Mouse (Mus musculus) heart, adult 18-20 months (tissue): ENCODE measurements around the gene Slc25a19. TPM values are rescaled to one million over a fixed set of nuclear protein-coding genes. Genes with fewer than 3 reads are reported as not detected.
"Not testable (repeated sequence)": the region's sequence is repeated elsewhere in the genome, so short reads cannot be mapped to it uniquely, and the experiment has no call there.

Experiments used
- DNase-seq, 2 experiments: peaks; one replicate each; pipeline ENCODE4 v3.0.0; 2021 to 2022; ENCODE audit warnings: mixed read lengths in 1 of 2
- long read RNA-seq, 2 experiments: library from polyadenylated mRNA; stranded (forward); transcript quantifications; one replicate each; pipeline ENCODE4 v2.0.0; 2021
- total RNA-seq, 2 experiments: library from RNA; stranded (reverse); gene quantifications; 2 replicates each; pipeline ENCODE4 v1.2.3; 2021

Slc25a19 gene
- total RNA-seq, result 10 to 100 TPM; 35.3 to 38.3 TPM
- long read RNA-seq, experiment 1, transcript Slc25a19-201 (7 exons, 2,307 nt), result major isoform, 26 of 37 reads
- long read RNA-seq, experiment 1, partial matches to known transcripts, result 2 of 37 reads
- long read RNA-seq, experiment 1, other reads (novel, unspliced or antisense), result 9 of 37 reads
- long read RNA-seq, experiment 2, transcript Slc25a19-201 (7 exons, 2,307 nt), result major isoform, 28 of 39 reads
- long read RNA-seq, experiment 2, partial matches to known transcripts, result 2 of 39 reads
- long read RNA-seq, experiment 2, other reads (novel, unspliced or antisense), result 9 of 39 reads

DNA sequence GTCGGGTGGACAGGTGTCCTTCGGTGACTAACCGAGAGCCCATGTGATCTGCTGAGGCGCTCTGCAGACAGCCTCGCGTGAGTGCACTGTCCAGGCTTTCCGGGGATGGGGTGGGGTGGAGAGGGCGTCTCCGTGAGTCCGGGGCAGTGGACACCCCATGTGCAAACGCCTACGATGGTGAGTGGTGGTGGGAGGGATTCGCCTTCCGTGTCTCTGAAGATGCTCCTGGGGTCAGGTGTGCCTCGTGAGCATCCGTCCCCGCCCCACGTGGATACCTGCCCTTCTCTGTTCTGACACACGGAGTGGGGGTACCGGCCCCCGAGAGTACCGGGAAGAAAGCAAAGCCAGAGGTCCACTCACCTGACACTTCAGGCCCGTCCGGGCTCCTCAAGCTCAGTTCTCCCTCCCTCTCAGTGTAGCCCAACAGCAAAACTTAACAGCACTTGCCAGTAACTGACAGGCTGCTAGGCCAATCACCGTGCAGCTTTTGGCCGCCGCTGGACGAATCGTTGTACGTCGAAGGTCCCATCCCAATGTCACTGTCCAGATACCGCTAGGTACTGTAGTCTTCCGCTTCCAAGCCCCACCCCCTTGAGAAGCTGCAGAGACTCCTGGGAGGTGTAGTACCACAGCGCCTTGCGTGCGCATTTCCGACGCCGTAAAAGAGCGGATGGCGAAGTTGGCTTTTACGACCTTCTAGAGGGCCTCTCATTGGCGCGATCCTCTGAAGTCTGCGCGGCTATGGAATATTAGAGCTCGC, at the start of gene Slc25a19:
Gene Slc25a19, minus strand, starts transcription at position 591 of the 760 bp plus-strand sequence.
- DNase-seq, result peak; percentile 100

DNA sequence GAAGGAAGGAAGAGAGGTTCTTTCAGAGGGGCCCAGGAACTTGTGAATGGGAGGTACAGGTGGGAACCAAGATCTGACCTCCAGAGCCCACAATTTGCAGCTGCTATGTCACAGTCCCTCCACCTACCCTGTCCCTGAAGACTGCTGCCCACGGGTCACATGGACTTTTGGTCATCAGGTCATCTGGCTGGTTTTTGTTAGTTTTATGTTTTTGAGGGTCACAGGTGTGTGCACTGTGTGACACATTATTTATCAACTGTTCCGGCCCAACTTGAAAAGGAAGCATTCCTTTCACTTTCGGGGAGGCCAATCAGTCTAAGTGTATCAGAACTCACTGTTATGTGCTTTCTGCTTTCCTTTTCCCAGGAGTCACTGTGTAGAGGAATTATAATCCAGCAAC, 49.4 kb upstream of the Slc25a19 start:
- no peak for DNase-seq

DNA sequence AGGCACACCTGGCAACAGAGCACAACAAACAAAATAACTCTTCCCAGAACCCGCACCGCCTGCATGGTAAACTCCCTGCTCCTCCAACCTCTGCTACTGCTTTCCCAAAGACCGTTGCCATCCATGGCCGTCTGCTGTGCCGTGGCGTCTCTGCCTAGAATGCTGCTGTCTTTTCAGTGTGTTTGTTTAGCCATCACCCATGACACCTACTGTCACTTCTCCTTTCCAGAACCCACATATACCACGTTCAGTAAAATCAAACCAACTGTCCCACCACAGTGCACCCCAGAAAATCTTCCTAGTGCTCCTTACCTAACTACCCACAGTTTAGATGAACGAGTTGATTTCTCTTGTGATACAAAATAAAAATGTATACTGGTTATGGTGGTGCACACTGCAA, 48.6 kb upstream of the Slc25a19 start:
- DNase-seq, result no peak

DNA sequence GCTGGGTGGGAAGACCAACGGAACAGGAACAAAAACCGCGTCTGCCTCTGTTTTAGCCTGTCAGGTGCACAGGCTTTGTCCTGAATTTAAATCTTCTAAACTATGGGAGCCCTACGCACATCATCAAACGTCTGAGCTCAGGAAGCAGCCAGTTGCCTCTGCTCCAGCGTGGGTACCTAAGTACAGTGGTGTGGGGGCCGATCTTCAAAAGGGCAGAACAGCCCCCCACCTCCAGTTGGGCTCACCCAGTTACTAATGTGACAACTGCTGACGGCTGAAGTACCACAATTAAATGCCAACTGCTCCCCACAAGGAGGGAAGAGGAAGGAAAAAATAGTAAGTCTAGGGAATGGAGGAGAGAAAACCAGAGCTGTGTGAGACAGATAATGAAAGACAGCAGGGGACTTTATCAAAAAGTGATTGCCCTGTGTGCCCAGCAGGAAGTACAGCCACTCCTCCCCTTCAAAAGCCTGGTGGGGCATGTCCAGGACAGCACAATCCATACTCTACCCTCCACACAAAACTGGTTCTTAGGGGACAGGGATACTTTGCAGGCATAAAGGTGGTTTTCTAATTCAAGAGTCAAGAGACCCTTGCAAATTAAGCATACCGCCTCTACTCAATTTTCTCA, 46.3 kb upstream of the Slc25a19 start:
- no peak for DNase-seq

DNA sequence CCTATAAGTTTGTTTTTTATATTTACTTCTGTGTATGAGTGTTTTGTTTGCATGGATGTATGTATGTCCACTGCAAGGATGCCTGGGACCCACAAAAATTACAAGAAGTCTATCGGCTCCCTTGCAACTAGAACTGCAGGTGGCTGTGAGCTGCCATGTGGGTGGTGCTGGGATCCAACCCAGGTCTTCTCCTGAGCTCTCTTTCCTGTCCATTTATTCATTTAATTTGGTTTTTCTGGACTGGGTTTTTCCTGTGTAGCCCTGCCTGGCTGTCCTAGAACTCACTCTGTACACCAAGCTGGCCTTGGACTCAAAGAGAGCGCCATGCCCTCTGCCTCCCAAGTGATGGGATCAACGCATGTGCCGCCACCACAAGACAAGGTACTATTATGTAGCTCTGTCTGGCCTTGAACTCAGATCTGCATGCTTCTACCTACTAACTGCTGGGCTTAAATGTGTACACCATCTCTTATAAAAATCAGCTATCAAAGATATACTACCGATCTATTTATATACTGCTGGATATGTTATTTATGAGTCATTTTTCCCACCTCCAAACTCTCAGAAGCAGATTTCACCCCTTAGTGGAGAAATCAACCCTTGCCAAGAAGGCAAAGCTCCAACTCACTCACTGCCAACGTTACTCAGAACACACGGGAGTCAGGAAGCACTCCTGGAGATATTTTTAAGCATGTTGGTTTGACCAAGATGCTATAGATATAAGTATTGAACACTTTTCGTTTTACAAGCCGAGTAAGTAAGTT, 45.6 kb upstream of the Slc25a19 start:
- peak in 1 of 2 experiments; percentile 46 for DNase-seq

DNA sequence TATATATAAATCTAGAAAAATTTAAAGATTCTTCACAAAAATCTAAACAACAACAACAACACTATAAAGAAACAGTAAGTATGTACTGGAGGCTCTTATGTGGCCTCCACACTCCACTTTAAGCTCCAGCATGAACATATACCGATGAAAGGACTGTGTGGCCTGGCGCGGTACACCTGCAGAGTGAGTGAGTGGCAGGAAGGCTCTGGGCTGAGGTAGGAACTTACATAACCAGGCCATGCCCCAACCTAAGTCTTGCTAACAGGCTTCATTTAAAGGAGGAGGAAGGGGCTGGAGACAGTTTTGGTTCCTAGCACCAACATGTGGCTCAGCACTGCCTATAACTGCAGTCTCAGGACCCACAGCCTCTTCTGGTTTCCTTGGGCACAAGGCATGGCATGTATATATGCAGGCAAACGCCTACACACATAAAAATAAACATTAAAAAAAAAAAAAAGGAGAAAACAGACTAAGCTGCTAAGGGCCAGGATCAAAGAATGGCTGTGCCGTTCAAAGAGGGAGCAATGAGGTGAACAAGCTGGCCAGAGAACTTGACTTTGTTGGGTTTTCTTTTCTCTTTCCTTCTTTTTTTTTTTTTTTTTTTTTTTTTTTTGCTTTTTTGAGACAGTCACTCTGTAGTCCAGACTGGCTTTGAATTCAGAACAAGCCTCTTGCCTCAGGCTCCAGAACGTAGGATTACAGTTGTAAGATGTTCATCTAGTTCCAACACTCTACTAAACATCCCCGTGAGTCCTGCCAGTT, 44.3 kb upstream of the Slc25a19 start:
- DNase-seq, result no peak

DNA sequence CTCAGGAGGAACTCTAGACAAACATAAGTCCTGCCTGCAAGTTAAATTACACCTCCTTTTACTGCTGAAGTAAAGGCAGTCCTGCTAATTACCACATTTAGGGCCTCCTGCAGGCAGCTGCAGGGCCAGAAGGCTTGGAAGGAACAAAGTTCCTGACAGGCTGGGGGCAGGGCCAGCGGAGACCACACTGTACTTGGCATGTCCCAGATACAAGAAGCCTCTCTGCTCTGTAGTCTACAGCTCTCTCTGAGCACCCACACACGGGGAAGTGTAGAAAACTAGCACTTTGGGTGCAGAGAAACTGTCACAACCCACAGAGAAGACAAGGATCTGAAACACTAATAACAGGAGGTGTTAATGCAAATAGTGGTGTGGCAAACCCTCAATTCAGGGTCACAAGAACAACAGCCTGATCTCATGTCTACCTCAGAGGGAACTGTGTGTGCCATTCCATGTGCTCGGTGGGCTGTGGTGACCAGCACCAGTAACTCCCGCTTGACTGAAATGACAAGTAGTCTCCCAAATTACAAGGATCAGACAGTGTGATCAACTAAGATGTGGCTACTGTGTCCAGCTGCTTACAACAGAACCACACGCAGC, 42.5 kb upstream of the Slc25a19 start:
- DNase-seq, result peak in 1 of 2 experiments; percentile 45

DNA sequence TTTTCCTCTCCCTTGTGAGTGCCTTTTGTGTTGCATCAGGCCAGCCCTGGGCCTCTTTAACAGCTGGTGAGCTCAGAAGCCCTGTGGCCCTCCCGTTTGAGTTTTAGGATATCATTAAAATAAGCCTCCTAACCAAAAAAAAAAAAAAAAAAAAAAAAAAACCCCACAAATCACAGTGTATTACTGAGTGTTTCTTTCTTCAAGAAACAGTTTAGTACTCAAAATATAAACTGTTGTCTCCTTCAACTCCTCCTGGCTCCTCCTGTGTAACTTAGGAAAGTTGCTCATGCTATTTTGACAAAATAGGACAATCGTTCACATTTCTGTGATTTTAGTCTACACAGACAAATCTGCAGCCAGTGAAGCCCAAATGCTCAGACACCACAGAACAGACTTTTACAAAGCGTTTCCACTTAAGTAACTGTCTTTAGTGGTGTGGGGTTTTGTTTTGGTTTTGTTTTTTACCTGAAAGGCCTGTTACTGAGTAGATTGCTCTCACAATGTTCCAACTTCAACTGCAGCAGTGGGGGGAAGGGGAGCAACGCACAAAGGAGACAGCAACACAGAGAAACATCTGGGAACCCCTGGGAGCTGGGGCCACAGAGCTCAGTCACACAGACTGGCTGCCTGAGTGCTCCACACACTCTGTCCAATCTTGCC, 35.7 kb upstream of the Slc25a19 start:
- no peak for DNase-seq

DNA sequence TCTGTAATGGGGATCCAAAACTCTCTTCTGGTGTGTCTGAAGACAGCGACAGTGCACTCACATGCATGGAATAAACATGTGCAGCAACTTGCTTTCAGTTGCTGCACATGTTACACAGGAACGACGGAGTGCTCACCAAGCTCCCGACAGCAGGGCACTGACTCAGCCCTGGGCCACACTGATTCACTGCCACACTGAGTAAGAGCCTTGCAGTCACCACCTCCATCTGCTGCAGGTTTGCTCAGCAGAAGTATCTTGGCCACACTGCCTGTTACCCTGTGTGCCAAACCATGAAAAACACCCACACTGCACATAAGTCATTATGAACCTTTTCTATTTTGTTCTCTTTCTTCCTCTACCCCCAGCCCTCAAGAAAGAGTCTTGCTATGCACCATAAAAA, 32.3 kb upstream of the Slc25a19 start:
- no peak for DNase-seq

DNA sequence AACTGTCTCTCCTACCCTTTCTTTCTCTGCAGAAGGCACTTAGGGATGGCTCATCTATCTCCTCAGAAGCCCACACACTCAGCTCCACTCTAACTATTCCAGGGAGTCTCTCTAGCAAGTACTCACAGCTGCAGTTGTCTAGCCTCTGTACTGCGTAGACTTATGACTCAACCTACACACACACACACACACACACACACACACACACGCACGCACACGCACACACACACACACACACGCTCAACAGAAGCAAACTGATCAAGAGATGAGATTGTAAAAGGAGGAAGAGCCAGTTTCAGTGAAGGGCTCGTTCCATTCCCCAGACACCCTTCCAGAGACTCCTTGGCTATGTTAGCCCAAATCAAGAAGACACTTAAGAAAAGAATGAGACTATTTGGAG, 30.4 kb upstream of the Slc25a19 start:
- DNase-seq, result no peak

DNA sequence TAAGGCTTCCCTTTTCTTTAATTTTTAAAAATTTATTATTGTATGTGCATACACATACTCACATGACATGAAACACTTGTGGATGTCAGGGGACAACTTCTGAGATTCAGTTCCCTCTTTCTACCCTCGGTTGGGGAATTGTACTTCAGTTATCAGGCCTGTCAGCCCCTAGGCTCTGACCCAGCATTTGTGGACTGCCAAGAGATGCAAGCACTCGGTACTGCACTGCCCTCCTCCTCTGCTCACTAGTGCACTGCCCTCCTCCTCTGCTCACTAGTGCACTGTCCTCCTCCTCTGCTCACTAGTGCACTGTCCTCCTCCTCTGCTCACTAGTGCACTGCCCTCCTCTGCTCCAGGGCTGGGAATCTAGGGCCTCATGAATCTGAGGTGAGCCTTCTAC, 26.0 kb upstream of the Slc25a19 start:
- DNase-seq, result no peak

DNA sequence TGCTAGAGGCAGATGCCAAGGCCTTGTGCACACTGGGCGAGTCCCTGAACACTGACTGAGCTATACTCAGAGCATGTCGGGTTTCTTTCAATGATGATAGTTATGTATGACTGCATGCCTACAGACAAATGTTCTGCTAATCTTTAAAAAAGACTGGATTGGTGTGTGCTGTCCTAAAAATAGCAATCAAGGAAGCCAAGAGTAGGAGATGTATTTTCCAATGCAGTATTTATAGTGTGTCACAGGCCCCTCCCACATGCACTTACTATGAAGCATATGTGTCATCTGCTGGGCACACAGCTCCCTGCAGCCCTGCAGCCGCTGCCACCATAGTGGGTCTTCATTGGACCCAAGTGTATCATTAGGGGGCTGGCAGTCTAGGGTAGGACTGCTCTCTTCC, 25.1 kb upstream of the Slc25a19 start:
- peak in 1 of 2 experiments; percentile 37 for DNase-seq

DNA sequence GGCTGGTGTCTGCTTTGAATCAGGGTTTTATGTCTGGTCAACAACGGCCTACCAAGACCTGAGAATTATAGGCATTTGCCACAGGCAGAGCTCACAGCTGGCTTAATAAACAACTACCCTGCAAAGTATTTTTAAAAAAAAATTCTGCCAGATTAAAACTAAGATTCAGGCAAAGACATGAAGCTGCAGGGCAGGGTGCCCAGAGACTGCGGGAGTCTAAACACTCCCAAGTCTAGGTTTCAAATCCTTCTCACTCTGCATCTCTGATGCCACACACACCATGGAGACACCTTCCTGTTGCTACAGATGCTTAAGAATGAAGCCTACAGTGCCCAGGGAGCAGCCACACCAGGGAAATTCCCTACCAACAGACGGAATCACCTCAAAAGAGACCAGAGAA, 23.6 kb upstream of the Slc25a19 start:
- DNase-seq, result no peak

DNA sequence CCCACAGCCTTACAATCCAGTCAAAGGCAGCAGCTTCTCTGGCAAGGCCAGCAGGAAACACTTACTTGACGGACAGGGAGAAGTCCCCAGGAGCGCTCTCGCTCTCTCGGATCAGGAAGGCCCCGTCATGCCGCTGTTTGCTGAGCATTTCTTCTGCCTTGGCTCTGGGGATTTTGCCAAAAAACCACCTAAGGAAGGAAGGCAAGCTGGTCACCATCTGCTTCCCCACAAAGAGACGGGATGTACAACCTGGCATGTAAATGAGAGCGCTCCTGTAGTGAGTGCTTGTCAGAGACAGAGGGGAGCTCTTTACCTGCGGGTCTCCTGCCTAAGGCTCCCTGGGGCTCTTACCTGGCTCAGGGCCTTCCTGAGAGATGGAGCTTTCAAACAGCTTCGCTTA, 21.6 kb upstream of the Slc25a19 start:
- DNase-seq, result no peak

DNA sequence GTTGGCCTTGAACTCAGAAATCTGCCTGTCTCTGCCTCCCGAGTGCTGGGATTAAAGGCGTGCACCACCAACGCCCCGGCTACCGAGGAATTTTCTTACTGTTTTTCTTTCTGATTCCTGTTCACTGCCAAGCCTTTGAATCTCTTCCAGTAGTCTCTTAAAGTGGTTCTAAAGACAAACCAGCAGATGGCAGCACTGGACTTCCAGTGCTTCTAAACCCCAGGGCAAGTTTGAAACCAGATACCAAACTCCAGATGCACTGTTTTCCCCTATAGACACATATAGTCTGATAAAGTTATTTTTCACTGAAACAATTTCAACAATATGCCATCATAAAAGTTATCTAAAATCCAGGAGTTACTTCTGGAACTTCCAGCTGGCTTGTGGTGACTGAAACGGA, 19.4 kb upstream of the Slc25a19 start:
- peak; percentile 69 to 82 for DNase-seq

DNA sequence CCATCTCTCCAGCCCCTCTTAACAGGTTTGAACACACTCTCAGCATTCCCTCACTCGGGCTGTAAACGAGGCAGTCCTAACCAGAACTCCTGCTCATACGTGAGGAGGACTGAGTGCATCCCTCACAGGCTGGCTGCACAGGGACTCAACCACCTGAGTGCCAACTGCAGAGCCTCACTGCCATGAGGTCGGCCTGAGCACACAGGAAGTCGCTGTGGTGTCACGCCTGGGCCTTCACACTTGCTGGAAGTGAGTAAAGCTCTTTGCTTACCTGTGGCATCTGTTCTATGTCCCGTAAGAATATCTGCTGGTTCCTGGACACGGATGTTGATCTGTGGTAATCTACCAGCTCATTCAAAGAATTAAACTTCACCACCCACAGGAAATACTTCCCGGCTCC, 18.3 kb upstream of the Slc25a19 start:
- no peak for DNase-seq

DNA sequence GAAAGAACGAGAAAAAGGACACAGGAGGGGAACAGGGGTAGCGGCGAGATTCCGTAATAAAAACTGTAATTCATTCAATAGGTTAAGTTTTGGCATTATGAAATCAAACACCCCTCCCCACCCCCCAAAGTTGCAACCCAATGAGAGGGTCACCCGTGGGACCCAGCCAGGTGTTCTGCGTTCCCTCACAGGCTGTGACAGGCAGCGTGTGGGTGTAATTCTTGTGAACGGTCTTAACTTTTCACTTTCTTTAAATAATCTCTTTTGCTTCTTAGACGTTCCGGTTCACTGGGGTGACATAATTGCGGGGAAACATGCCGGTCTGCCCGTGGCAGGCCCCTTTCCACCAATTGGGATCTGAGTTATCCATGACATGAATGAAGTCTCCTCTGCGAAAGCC, 17.4 kb upstream of the Slc25a19 start:
- DNase-seq, result not testable (repeated sequence)

DNA sequence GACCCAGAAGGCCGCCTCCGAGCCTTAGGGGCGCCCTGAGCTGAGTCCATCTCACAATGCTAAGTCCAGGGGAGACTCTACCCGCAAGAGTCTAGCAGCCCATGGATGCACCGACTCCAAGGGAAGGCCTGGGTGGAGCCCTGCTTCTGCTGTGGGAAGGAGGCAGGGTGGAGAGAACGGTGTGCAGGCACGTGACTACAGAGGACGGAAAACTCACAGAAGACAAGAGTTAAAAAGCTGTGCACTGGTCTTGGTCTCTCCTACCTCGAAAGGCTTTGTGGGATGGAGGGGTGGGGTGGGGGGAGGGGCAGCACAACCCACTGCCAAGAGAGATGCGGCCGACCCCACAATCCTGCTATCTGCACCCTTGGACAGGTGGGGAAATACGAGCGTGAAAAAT, 16.2 kb upstream of the Slc25a19 start:
- DNase-seq, result no peak

DNA sequence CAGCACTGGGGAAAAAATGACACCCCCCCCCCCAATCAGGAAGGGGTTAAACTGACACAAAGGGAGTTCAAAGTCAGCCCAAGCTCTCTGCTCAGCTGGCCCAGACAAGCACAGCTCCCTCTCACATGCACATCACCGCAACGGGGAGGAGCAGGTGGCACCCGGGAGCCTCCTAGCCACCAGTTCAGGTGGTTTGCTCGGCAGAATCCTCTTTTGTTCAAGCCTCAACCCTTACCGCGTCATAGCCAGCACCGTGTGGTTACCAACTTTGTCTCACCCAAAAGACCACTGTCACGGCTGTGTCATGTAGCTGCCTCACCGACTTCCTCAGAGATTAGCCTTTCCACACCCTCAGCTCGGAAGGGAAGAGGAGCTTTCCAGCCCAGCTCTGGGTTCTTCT, 15.2 kb upstream of the Slc25a19 start:
- DNase-seq, result no peak

DNA sequence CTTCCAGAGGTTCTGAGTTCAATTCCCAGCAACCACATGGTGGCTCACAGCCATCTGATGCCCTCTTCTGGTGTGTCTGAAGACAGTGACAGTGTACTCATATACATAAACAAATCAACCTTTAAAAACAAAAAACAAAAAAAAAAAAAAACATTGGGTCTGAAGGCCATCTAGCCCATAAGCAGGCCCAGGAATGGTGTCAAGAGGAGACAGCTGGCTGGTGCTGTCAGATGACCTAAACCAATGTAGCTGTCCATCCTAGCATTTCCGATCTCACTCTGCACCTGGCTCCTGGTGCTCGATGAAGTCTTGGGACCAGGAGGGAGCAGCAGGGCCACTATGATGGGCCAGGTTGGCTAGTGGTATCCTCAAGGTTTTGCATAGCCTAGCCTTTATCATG, 14.6 kb upstream of the Slc25a19 start:
- no peak for DNase-seq

DNA sequence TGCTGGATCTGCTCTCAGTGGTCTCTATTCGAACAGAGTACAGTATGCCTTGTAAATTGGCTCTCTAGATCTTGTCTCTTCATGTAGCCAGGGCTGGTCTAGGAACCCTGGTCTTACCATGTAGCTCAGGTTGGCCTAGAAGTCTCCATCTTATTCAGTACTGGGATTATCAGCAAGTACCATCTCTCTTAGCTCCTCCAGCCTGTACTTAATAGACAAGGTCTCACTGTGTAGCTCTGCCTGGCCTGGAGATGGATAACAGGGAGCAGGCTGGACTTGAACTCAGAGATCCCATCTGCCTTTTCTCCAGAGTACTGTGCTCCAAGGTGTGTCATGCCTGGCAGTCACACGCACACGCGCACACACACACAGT, 13.6 kb upstream of the Slc25a19 start:
- no peak for DNase-seq
